Mouse (Mus musculus) hindbrain, postnatal 0 days (tissue): ENCODE results near the gene Myo1e. TPM values are rescaled to one million over a fixed set of nuclear protein-coding genes. Genes with fewer than 3 reads are reported as not detected.

Experiments used
- ATAC-seq: fragments of 200-750 bp; cut with Nextera tagmentation; 2 replicates; pipeline ENCODE4 v1.8.0; 2017; ENCODE audit warnings: mild to moderate bottlenecking, moderate TSS enrichment, moderate library complexity
- DNase-seq: peaks from one replicate; pipeline ENCODE4 v3.0.0-alpha.2; 2015; ENCODE audit warnings: low spot score
- H3K27ac ChIP-seq: fragments of 300-500 bp; sonication (generic); 2 replicates; pipeline ENCODE4 v1.5.1; 2014; ENCODE audit warnings: mild to moderate bottlenecking
- H3K27me3 ChIP-seq: fragments of 300-500 bp; sonication (generic); 2 replicates; pipeline ENCODE4 v1.6.1; 2014; ENCODE audit warnings: low read length, mixed read lengths; ENCODE audit not compliant: insufficient read depth
- H3K36me3 ChIP-seq: fragments of 300-500 bp; sonication (generic); 2 replicates; pipeline ENCODE4 v1.6.1; 2014; ENCODE audit warnings: low read length, mixed read lengths; ENCODE audit not compliant: insufficient read depth
- H3K4me1 ChIP-seq: fragments of 300-500 bp; sonication (generic); 2 replicates; pipeline ENCODE4 v1.6.1; 2014; ENCODE audit warnings: antibody characterized with exemption, low read length, mixed read lengths; ENCODE audit not compliant: insufficient read depth
- H3K4me2 ChIP-seq: fragments of 300-500 bp; sonication (generic); 2 replicates; pipeline ENCODE4 v1.6.1; 2014; ENCODE audit warnings: low read depth, mild to moderate bottlenecking, low read length, moderate library complexity, mixed read lengths
- H3K4me3 ChIP-seq: fragments of 300-500 bp; sonication (generic); 2 replicates; pipeline ENCODE4 v1.5.1; 2014; ENCODE audit warnings: low read length
- H3K9ac ChIP-seq: fragments of 300-500 bp; sonication (generic); replicated peaks from 2 replicates; pipeline ENCODE4 v1.6.1; 2014; ENCODE audit warnings: mild to moderate bottlenecking, low read length, moderate library complexity, mixed read lengths
- H3K9me3 ChIP-seq: fragments of 300-500 bp; sonication (generic); 2 replicates; pipeline ENCODE4 v1.6.1; 2016; ENCODE audit warnings: low read length, mixed read lengths
- CTCF ChIP-seq: IDR thresholded peaks from 2 replicates; pipeline ENCODE4 v1.5.1; 2016; ENCODE audit warnings: antibody characterized with exemption, control low read depth, low read depth
- WGBS: fragments of 180-500 bp; shearing (Covaris S2); extraction: QIAGEN DNeasy Blood & Tissue Kit; methylation state at CpG from one replicate; pipeline ENCODE4 v1.1.7; 2014; 5-methylcytosine and 5-hydroxymethylcytosine counted together
- polyA plus RNA-seq: library from polyadenylated mRNA; unstranded; fragments of >200 nt; fragmentation: Nextera tagmentation; extraction: Ambion mirVana; gene quantifications from 2 replicates; pipeline ENCODE4 v1.2.1, GENCODE M21; 2015
- total RNA-seq: library from RNA; depleted of rRNA; stranded (reverse); fragments of >200 nt; gene quantifications from 2 replicates; pipeline ENCODE4 v1.2.3, GENCODE M21; 2014

The Myo1e gene
- total and polyA plus RNA-seq, 2 experiments from 2014 or later, result 5.4 to 8.9 TPM

DNA sequence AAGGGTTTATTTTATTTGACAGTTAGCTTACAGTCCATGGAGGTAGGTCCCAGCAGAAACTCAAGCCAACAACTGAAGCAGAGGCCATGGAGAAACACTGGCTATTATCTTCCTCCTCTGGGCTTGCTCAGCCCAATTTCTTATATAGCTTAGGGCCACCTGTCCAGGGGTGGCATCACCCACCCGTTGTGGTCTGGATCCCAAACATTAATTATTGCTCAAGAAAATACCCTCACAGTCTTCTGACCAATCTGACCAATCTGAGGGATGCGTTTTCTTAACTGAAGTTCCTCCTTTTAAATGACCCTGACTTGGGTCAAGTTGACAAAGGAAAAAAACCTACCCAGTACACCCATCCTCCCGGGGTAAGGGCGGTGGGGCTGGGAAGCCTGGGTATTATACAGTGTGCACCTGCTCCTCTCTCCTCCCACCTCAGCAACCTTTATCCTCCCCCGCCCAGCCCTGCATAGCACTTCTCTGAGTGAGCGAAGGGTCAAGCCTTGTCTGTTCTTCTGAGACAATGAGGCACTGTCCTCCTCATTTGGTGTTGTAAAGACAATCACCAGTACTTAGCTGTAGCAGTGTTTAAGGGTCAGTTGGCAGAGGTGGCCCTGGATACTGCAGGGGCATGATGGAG lies 12.3 kb downstream of the Myo1e start:
- H3K27me3 ChIP-seq, result no peaks in the 10 kb centered on the region
- H3K4me3 ChIP-seq, result no peak overlapping the region
- DNase-seq (no peak), ATAC-seq (no peak)
- no peak overlapping the region for H3K27ac ChIP-seq
- H3K36me3 ChIP-seq, result no peaks in the 10 kb centered on the region
- H3K9me3 ChIP-seq, result no peaks in the 10 kb centered on the region
- no peak overlapping the region for H3K4me2 ChIP-seq
- WGBS, result 78% methylated on average over 6 of the region's 6 CpGs
- no peak overlapping the region for H3K9ac ChIP-seq
- H3K4me1 ChIP-seq, result no peaks in the 10 kb centered on the region
- TF ChIP-seq CTCF, result no peak

DNA sequence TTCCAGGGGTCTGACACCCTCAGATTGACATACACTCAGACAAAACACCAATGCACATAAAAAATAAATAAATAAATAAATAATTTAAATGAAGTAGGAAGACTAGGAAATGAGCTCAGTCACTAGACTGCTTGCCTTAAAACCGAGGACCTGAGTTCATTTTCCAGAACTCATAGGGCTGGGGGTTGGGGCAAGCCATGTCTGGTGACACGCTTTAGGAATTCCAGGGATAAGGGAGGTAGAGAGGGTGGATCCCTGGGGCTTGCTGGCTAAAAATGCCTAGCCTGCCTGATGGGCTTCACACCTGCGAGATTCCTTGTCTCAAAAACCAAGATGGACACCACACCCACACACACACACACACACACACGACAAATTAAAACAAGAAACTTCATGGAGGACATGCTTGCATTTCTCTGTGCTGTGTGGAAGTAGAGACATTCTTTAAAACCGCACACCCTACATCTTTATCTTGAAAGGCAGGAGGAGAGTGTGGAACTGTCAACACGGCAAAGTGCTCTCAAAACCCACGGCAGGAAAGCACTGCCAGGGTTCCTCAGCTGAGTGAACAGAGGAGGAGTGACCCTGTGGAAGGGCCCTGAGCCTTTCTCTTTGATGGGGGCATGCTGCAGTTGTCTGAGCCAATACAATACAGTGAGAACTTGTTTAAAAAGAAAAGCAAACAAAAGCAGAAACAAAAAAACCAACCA lies 13.5 kb downstream of the Myo1e start:
- Histone ChIP-seq H3K9ac (no peak overlapping the region), H3K9me3 (no peaks in the 10 kb centered on the region), H3K4me2 (no peak overlapping the region), H3K4me1 (no peaks in the 10 kb centered on the region), H3K27me3 (no peaks in the 10 kb centered on the region), H3K36me3 (no peaks in the 10 kb centered on the region), H3K4me3 (no peak overlapping the region), H3K27ac (no peak overlapping the region)
- 64% methylated on average over 7 of the region's 7 CpGs for WGBS
- DNase-seq (no peak), ATAC-seq (no peak)
- TF ChIP-seq CTCF, result no peak

DNA sequence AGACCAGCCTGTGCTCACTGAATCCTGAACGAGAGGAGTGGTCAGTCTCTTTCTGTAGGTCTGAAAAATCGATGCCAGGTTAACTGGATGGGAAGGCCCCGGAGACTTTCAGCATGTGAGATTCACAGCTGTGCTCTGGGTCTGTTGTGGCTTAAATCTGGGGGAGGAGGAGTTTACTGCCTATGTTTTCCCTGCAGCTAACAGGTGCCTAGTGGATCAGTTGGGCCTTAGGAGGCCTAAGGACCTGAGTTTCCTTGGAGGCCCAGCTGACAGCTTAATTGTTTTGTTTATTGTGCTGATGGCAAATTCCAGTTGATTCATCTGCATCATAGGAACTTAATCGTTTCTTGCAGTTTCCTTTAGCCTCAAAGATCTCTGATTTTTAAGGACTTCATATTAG lies 16.0 kb downstream of the Myo1e start:
- Histone ChIP-seq H3K4me1 (no peaks in the 10 kb centered on the region), H3K4me2 (no peak overlapping the region), H3K36me3 (no peaks in the 10 kb centered on the region), H3K27me3 (no peaks in the 10 kb centered on the region), H3K4me3 (no peak overlapping the region), H3K9me3 (no peaks in the 10 kb centered on the region), H3K9ac (no peak overlapping the region), H3K27ac (no peak overlapping the region)
- 88% methylated on average over 4 of the region's 4 CpGs for WGBS
- no peak for ATAC-seq
- no peak for TF ChIP-seq CTCF
- no peak for DNase-seq

DNA sequence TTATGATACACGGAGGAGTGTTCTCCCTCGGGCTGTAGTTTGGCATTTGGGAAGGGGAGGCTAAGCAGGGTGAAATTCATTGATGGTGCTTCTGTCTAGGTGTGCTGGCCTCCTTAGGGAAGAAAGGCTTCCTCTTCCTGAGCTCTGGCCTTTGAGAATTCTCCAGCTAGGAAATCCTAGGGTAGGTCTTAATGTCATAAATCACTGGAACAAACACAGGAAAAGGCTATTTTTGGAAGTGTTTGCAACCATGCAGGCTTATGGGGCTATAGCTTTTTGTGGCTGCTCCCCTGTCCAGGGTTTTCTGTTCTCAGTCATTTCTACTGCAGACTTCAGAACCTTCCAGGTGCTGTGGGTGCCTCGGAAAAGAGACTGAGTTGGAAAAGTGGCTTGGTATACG lies 16.9 kb downstream of the Myo1e start:
- no peaks in the 10 kb centered on the region for H3K36me3 ChIP-seq
- WGBS, result 82% methylated on average over 4 of the region's 4 CpGs
- no peak overlapping the region for H3K4me3 ChIP-seq
- TF ChIP-seq CTCF, result no peak
- ATAC-seq (no peak), DNase-seq (no peak)
- no peak overlapping the region for H3K27ac ChIP-seq
- no peaks in the 10 kb centered on the region for H3K27me3 ChIP-seq
- no peak overlapping the region for H3K4me2 ChIP-seq
- no peaks in the 10 kb centered on the region for H3K4me1 ChIP-seq
- H3K9me3 ChIP-seq, result no peaks in the 10 kb centered on the region
- no peak overlapping the region for H3K9ac ChIP-seq

DNA sequence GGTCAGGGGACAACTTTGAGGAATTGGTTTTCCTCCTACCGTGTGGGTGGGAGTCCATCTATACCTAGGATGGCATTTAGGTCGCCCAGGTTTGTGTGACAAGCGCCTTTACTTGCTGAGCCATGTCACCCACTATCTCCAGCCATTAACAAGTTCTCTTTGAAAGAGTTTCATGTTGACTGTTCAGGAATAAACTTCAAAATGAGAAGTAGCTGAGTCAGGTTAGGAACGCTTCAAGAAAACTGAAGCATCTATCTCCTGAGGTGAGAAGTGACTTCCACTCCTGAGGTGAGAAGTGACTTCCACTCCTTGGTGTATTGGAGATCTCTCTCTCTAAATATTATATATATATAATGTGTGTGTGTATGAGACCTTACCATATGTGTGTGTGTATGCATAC lies 19.2 kb downstream of the Myo1e start:
- no peak overlapping the region for H3K27ac ChIP-seq
- over 99% methylated on average over 4 of the region's 4 CpGs for WGBS
- no peaks in the 10 kb centered on the region for H3K36me3 ChIP-seq
- H3K4me1 ChIP-seq, result no peaks in the 10 kb centered on the region
- H3K4me2 ChIP-seq, result no peak overlapping the region
- ATAC-seq, result no peak
- H3K27me3 ChIP-seq, result no peaks in the 10 kb centered on the region
- no peaks in the 10 kb centered on the region for H3K9me3 ChIP-seq
- H3K9ac ChIP-seq, result no peak overlapping the region
- no peak for DNase-seq
- TF ChIP-seq CTCF, result no peak
- H3K4me3 ChIP-seq, result no peak overlapping the region

DNA sequence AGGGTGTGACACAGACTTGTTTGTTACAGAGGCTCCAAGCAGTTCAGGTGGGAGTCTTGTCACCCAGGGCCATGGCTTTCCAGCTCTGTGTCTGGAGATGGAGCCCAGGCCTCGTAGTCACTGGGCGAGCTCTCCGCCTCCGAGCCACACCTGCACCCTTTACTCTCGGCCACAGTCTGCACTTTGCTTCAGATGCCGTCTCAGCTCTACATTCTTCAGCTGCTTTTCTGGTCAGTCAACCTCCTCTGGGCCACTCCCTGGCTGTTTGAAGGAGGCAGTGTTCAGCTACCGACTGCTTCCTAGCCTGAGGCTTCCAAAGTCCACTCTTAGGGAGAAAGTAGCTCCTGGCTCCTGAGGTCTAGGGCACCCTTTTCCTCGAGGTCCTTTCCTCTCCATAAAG lies 22.7 kb downstream of the Myo1e start:
- H3K36me3 ChIP-seq, result no peaks in the 10 kb centered on the region
- no peak for TF ChIP-seq CTCF
- H3K27me3 ChIP-seq, result no peaks in the 10 kb centered on the region
- DNase-seq (no peak), ATAC-seq (no peak)
- H3K9me3 ChIP-seq, result no peaks in the 10 kb centered on the region
- H3K4me3 ChIP-seq, result no peak overlapping the region
- H3K27ac ChIP-seq, result no peak overlapping the region
- H3K9ac ChIP-seq, result no peak overlapping the region
- H3K4me2 ChIP-seq, result no peak overlapping the region
- WGBS, result 83% methylated on average over 8 of the region's 8 CpGs
- no peaks in the 10 kb centered on the region for H3K4me1 ChIP-seq
